Mouse (Mus musculus) MEL (cell line): ENCODE data around the gene Ankrd24.

ENCODE experiments used
- CHD1 ChIP-seq: IDR thresholded peaks from 2 replicates; pipeline ENCODE4 v1.6.1; 2012; ENCODE audit warnings: low read depth, mild to moderate bottlenecking, inconsistent platforms, low read length, improper control_type of control experiment
- CTCF ChIP-seq, 3 experiments: IDR thresholded peaks in 2 of 3; conservative IDR thresholded peaks in 1 of 3; 2 replicates each; pipeline ENCODE4 v1.5.1; 2011 to 2012; ENCODE audit warnings: low read length in 3 of 3, low read depth in 2 of 3, mild to moderate bottlenecking in 2 of 3, improper control_type of control experiment in 1 of 3, inconsistent platforms in 1 of 3, mixed read lengths in 1 of 3, moderate library complexity in 1 of 3; ENCODE audit not compliant: control insufficient read depth in 1 of 3, insufficient read depth in 1 of 3, poor library complexity in 1 of 3, severe bottlenecking in 1 of 3
- EP300 ChIP-seq, 2 experiments: IDR thresholded peaks; 2 replicates each; pipeline ENCODE4 v1.6.1; 2011; ENCODE audit warnings: improper control_type of control experiment in 2 of 2, low read length in 2 of 2, low read depth in 1 of 2, mild to moderate bottlenecking in 1 of 2
- GATA1 ChIP-seq: IDR thresholded peaks from 2 replicates; pipeline ENCODE4 v1.6.1; 2011; ENCODE audit warnings: low read depth, low read length, improper control_type of control experiment
- MAZ ChIP-seq: IDR thresholded peaks from 2 replicates; pipeline ENCODE4 v1.6.1; 2012; ENCODE audit warnings: low read depth, mild to moderate bottlenecking, inconsistent platforms, low read length, improper control_type of control experiment
- MEF2A ChIP-seq: IDR thresholded peaks from 2 replicates; pipeline ENCODE4 v1.6.1; 2014; ENCODE audit warnings: low read depth, mild to moderate bottlenecking, inconsistent platforms, low read length, improper control_type of control experiment; ENCODE audit not compliant: poor library complexity, insufficient replicate concordance, severe bottlenecking; ENCODE audit errors: extremely low read depth
- MXI1 ChIP-seq: IDR thresholded peaks from 2 replicates; pipeline ENCODE4 v1.6.1; 2011; ENCODE audit warnings: mild to moderate bottlenecking, low read depth, low read length, improper control_type of control experiment
- NRF1 ChIP-seq: IDR thresholded peaks from 2 replicates; pipeline ENCODE4 v1.6.1; 2014; ENCODE audit warnings: low read depth, mild to moderate bottlenecking, inconsistent platforms, low read length, improper control_type of control experiment, moderate library complexity; ENCODE audit not compliant: poor library complexity, insufficient read depth, severe bottlenecking
- RCOR1 ChIP-seq: IDR thresholded peaks from 2 replicates; pipeline ENCODE4 v1.6.1; 2012; ENCODE audit warnings: low read depth, mild to moderate bottlenecking, inconsistent platforms, low read length, improper control_type of control experiment
- TAL1 ChIP-seq: IDR thresholded peaks from 2 replicates; pipeline ENCODE4 v1.6.1; 2012; ENCODE audit warnings: mild to moderate bottlenecking, inconsistent platforms, low read length, moderate library complexity, mixed read lengths
- ZNF384 ChIP-seq: IDR thresholded peaks from 2 replicates; pipeline ENCODE4 v1.6.1; 2012; ENCODE audit warnings: low read depth, mild to moderate bottlenecking, inconsistent platforms, low read length, improper control_type of control experiment

GRCm38 (mm10) chr10:81598871-81599270 is 29.5 kb upstream of the Ankrd24 start:
- TF ChIP-seq GATA1: no peak
- TF ChIP-seq NRF1: no peak
- no peak for TF ChIP-seq EP300 (IDR thresholded peaks at IDR 0.05; ENCODE audit: low read depth in 1 of 2, low read length in 2 of 2)
- no peak for TF ChIP-seq RCOR1
- TF ChIP-seq ZNF384: no peak
- TF ChIP-seq CHD1: no peak
- TF ChIP-seq TAL1: no peak
- TF ChIP-seq CTCF (IDR thresholded peaks at IDR 0.05 in 2 of 3, conservative IDR thresholded peaks at IDR 0.05 in 1 of 3; ENCODE audit: control insufficient read depth in 1 of 3, insufficient read depth in 1 of 3, low read depth in 2 of 3, low read length in 3 of 3, poor library complexity in 1 of 3, severe bottlenecking in 1 of 3): no peak
- TF ChIP-seq MAZ: no peak
- TF ChIP-seq MEF2A: no peak
- no peak for TF ChIP-seq MXI1
